Mouse (Mus musculus): ENCODE data around the gene Ankrd42.
A peak's percentile ranks its signal among the peaks of the same experiment; 100 is the strongest.

Ankrd42 gene

DNA sequence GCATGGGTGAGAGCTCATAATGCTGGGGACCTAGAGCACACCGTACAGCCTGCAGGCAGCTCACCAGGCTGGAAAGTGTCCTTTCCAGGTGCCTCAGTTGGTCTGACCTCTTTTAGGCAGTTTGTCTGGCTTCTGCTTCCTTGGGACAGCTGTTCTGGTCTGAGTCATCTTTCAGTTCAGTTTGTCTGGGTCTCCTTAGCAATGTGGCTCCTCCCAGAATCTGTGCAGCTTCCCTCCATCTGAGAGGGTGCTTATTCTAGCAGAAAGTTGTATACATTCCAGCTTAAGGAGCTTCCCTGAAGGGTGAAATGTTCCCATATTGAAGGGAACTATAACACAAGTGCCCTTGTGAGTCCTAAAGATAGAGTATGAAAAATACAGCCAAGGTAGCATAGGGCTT lies 70.2 kb downstream of the Ankrd42 start:
- no peak for DNase-seq (ENCODE audit: low spot score)

DNA sequence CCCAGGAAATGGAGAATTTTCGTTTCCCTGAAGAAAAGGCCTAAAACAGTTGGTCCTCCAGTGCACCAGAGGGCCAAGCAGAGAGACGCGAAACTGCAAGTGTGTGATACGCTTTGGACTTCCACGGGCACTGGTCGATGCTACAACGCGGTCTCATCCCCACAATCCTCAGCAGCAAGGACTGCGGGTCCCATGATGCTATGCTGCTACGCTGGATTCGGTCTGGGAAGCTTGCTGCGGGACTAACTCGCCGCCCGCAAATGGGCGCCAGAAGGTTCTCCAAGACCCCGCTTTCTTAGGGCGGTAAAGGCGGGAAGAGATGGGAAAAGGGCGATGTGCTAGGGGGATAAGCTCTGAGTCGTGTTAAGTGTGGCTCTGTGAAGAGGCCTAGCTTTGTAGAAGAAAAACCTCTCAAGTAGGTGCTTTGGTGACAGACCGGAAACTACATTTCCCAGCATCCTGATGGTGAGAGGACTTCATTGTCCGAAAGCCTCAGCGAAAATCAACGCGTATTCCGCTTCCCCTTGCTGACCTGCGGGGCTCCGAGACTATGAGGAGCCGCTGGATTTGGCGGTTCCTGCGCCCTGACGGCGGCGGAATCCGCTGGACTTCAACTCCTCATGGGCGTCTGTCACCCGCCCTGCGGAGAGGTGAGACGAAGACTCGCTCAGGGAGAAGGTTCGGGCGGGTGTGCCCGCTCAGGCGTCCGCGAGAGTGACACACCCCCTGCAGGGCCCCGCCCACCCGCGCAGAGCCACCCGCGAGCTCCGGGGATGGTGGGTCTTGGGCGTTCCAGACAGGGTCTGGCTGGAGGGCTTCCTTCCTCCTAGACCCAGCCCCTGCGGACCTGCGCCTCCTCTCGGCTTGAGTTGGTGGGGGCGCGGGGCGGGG lies 75.7 kb downstream of the Ankrd42 start, which contains the start of gene Ccdc90b:
Gene Ccdc90b, plus strand, starts transcription at position 164 of the 891 bp plus-strand sequence.
- DNase-seq (ENCODE audit: low spot score): peak; percentile 91

DNA sequence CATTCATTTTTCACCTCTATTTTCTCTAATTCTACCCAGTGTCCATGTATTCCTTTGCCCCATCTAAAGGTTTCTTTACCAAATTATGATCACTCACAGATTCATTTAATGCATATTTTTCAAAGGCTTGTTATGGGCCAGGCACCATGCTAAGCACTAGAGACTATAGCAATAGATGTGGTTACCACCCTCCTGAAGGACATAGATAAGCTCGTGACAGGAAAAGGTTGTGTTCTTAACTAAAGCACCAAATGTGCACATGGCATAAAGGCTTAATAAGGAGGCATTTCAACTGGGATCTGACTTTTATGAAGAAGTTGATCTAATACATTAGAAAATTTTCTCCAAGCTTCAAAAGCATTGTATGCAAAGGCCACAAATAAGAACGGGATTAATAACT lies 78.2 kb downstream of the Ankrd42 start:
- DNase-seq (ENCODE audit: low spot score): no peak

DNA sequence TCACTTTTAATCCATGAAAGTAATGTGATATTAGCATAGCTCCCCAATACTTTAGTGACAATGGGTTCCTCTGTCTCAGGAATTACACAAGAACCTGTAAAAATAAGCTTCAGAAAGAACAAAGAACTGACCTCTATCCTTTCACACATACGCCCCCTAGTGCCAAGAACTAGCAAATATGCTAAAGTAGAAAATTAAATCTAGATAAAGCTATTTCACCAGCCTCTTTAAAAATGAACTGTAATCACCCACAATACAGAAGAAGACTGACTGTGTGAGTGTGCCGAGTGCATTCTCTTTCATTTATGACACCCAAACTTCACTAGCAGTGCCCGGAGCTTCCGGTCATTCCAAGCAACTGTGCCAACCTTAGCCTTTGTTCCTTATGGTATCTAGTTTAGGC lies 86.0 kb downstream of the Ankrd42 start:
- peak; percentile 41 for DNase-seq (ENCODE audit: low spot score)

DNA sequence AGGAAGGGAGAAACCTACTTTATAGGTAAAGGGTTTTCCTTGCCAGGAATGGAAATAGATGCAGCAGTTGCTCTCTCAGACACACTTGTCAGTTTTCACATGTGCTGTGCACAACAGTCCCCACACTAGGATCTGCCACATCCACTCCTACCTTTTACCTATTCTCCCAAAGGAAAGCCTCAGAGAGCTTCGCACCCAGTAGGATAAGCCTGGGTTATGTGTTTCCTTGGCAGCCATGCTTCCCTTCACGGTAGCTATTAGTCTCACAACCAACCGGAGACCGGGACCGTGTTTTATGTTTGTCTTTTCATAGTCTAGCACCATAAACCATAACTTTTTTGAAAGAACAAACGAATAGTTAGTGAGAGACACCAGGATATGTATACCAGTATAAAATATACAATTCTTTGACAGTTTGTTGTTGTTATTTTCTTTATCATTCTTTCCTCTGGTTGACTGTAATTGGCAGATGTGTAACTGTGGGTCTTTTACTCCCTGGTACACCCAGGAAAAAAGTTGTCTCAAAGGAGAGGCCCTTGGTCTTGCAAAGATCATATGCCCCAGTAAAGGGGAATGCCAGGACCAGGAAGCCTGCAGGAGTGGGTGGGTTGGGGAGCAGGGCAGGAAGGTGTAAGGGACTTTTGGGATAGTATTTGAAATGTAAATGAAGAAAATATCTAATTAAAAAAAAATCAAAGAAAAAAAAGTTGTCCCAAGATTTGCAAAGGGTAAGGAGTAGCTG lies 86.5 kb downstream of the Ankrd42 start:
- DNase-seq (ENCODE audit: low spot score): no peak

DNA sequence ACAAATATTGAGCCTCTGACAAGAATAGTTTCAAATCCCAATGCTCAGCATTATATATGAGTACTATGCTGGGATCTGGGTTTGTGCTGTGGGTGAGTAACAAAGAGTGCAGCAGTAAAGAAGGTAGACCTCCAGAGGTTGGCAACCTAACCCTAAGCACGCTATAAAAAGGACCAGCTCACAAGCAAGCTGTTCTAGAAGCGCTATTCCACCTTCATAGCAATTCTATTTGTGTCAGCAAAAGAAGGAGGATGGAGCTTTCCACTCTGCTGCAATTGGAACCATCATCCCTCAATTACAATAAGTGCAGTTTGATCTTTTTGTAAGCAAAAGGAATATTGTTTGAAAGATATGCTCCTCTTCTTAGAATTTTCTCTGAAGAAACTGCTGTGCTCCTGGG lies 90.2 kb downstream of the Ankrd42 start:
- no peak for DNase-seq (ENCODE audit: low spot score)

DNA sequence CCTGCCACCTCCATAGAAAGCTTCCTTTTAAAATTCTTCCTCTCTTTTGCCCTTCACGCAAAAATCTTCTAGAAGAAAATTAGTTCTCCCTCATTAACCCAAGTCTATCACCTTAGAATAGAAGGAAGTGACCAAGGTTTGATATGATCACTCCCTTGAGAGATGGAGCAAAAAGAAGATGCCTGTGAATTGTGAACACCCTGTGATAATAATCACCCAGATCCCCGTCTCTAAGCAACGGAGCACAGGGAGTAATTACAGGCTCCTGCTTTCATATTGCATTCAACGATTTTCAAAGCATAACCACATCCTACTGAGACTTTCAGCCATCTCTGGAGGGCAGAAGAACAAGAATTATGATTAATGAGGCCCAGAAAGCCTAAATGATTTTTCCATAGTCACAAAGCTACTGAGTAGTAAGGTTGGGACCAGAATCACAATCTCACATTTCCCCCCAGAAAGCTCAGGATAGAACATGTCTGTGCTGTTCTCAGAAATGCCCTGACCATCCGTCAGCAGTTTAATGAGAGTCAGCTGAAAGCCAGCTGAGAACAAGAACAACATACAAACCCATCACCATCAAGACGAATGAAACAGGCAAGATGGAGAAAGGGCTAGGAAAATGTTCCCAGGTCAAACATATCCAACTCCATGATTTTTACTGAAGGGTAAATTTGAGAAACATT lies 104.4 kb downstream of the Ankrd42 start:
- no peak for DNase-seq (ENCODE audit: low spot score)

All from layer of hippocampus, adult 9-10 months (tissue).